Mouse (Mus musculus) testis, adult 2 months (tissue): ENCODE results near the gene Serinc5. TPM values are rescaled to one million over a fixed set of nuclear protein-coding genes. Genes with fewer than 3 reads are reported as not detected.
A peak's percentile ranks its signal among the peaks of the same experiment; 100 is the strongest.

Source experiments
- H3K27ac ChIP-seq: fragments of 200-500 bp; 2 replicates; pipeline ENCODE4 v1.5.1; 2012; ENCODE audit warnings: low read depth, low read length; ENCODE audit not compliant: control insufficient read depth, insufficient read depth
- H3K27me3 ChIP-seq: fragments of 200-500 bp; 2 replicates; pipeline ENCODE4 v1.6.1; 2012; ENCODE audit warnings: mild to moderate bottlenecking, low read length, moderate library complexity; ENCODE audit not compliant: control insufficient read depth, insufficient read depth
- H3K36me3 ChIP-seq: fragments of 200-500 bp; 2 replicates; pipeline ENCODE4 v1.6.1; 2012; ENCODE audit warnings: mild to moderate bottlenecking, low read length; ENCODE audit not compliant: control insufficient read depth, insufficient read depth
- H3K4me1 ChIP-seq: fragments of 200-500 bp; 2 replicates; pipeline ENCODE4 v1.6.1; 2012; ENCODE audit warnings: low read length; ENCODE audit not compliant: control insufficient read depth, insufficient read depth
- H3K4me3 ChIP-seq: fragments of 200-500 bp; 2 replicates; pipeline ENCODE4 v1.5.1; 2012; ENCODE audit warnings: low read depth, mild to moderate bottlenecking, low read length, moderate library complexity, mixed read lengths; ENCODE audit not compliant: control insufficient read depth
- CTCF ChIP-seq: fragments of 200-500 bp; IDR thresholded peaks from 2 replicates; pipeline ENCODE4 v1.5.1; 2012; ENCODE audit warnings: low read depth, mild to moderate bottlenecking, inconsistent platforms, low read length, moderate library complexity; ENCODE audit not compliant: control insufficient read depth, insufficient read depth, insufficient replicate concordance
- POLR2A ChIP-seq: fragments of 200-500 bp; IDR thresholded peaks from 2 replicates; pipeline ENCODE4 v1.6.1; 2012; ENCODE audit warnings: low read depth, mild to moderate bottlenecking, inconsistent platforms, low read length, moderate library complexity; ENCODE audit not compliant: control insufficient read depth
- polyA plus RNA-seq: library from polyadenylated mRNA; depleted of rRNA; stranded (reverse); fragments of >200 nt; gene quantifications from 2 replicates; pipeline ENCODE4 v1.2.3, GENCODE M21; 2012; rRNA removed

Serinc5 gene
- polyA plus RNA-seq, 1 experiment = 10.1 TPM

GRCm38 (mm10) chr13:92750976-92751518, 140.2 kb downstream of the Serinc5 start:
- H3K4me1 ChIP-seq = no peaks in the 10 kb centered on the region
- H3K27ac ChIP-seq = no peak overlapping the region
- H3K36me3 ChIP-seq = no peaks in the 10 kb centered on the region
- TF ChIP-seq CTCF (0 out of 2 replicates have a peak, but pooled peaks have one; percentile 13), POLR2A (no peak)
- H3K4me3 ChIP-seq = no peak overlapping the region
- no peaks in the 10 kb centered on the region for H3K27me3 ChIP-seq

GRCm38 (mm10) chr13:92751726-92752565, 141.1 kb downstream of the Serinc5 start:
- no peak overlapping the region for H3K27ac ChIP-seq
- H3K4me1 ChIP-seq = no peaks in the 10 kb centered on the region
- no peak for TF ChIP-seq POLR2A
- peak; percentile 85 for TF ChIP-seq CTCF
- no peak overlapping the region for H3K4me3 ChIP-seq
- no peaks in the 10 kb centered on the region for H3K27me3 ChIP-seq
- H3K36me3 ChIP-seq = no peaks in the 10 kb centered on the region

GRCm38 (mm10) chr13:92753676-92754075, 142.8 kb downstream of the Serinc5 start:
- no peaks in the 10 kb centered on the region for H3K4me1 ChIP-seq
- no peak overlapping the region for H3K27ac ChIP-seq
- H3K4me3 ChIP-seq = no peak overlapping the region
- no peaks in the 10 kb centered on the region for H3K27me3 ChIP-seq
- H3K36me3 ChIP-seq = no peaks in the 10 kb centered on the region
- TF ChIP-seq CTCF = no peak
- no peak for TF ChIP-seq POLR2A

GRCm38 (mm10) chr13:92755036-92755435, 144.1 kb downstream of the Serinc5 start:
- Histone ChIP-seq H3K4me3 (no peak overlapping the region), H3K4me1 (no peaks in the 10 kb centered on the region), H3K27me3 (no peaks in the 10 kb centered on the region), H3K27ac (no peak overlapping the region), H3K36me3 (no peaks in the 10 kb centered on the region)
- TF ChIP-seq POLR2A = no peak
- TF ChIP-seq CTCF = no peak

- Histone ChIP-seq H3K4me1 (no peaks in the 10 kb centered on the region), H3K4me3 (no peak overlapping the region), H3K27ac (no peak overlapping the region), H3K27me3 (no peaks in the 10 kb centered on the region), H3K36me3 (no peaks in the 10 kb centered on the region)
- TF ChIP-seq POLR2A (no peak), CTCF (no peak)
Observed at GRCm38 (mm10) chr13:92757972-92758585, 147.2 kb downstream of the Serinc5 start.

- Histone ChIP-seq H3K27ac (no peak overlapping the region), H3K4me3 (no peak overlapping the region), H3K27me3 (no peaks in the 10 kb centered on the region), H3K36me3 (no peaks in the 10 kb centered on the region), H3K4me1 (no peaks in the 10 kb centered on the region)
- no peak for TF ChIP-seq CTCF
- no peak for TF ChIP-seq POLR2A
Observed at GRCm38 (mm10) chr13:92759096-92759495, 148.2 kb downstream of the Serinc5 start.

GRCm38 (mm10) chr13:92760519-92760918, 149.6 kb downstream of the Serinc5 start:
- no peak overlapping the region for H3K4me3 ChIP-seq
- no peaks in the 10 kb centered on the region for H3K27me3 ChIP-seq
- TF ChIP-seq CTCF (no peak), POLR2A (no peak)
- no peaks in the 10 kb centered on the region for H3K4me1 ChIP-seq
- H3K36me3 ChIP-seq = no peaks in the 10 kb centered on the region
- H3K27ac ChIP-seq = no peak overlapping the region

Other genes starting within 250 kb of the Serinc5 start
- 0.06 and 0.08 TPM in 2 replicates for gene Ankrd34b, start 185.2 kb upstream of the Serinc5 start, polyA plus RNA-seq
- gene Fam151b, start 127.1 kb upstream of the Serinc5 start, polyA plus RNA-seq = 10.5 and 11.3 TPM in 2 replicates
- gene Zfyve16, start 80.2 kb upstream of the Serinc5 start, polyA plus RNA-seq = 4.2 and 5.2 TPM in 2 replicates
- 896 and 1,040 TPM in 2 replicates for gene Spz1, start 34.9 kb upstream of the Serinc5 start, polyA plus RNA-seq
- 0.11 and 0.14 TPM in 2 replicates for gene Thbs4, start 183.7 kb downstream of the Serinc5 start, polyA plus RNA-seq
- gene Mtx3, start 233.7 kb downstream of the Serinc5 start, polyA plus RNA-seq = 3.2 and 4.3 TPM in 2 replicates